Mouse (Mus musculus) MEL-GATA-1-ER (cell line): Measurements from ENCODE around the gene Eif2s1.
"Not testable (repeated sequence)": the region's sequence is repeated elsewhere in the genome, so short reads cannot be mapped to it uniquely, and the experiment has no call there.

Experiments used
- DNase-seq: peaks from one replicate; pipeline ENCODE4 v3.0.0-alpha.2; 2012; ENCODE audit warnings: low read depth; ENCODE audit errors: extremely low read depth

Eif2s1 gene

DNA sequence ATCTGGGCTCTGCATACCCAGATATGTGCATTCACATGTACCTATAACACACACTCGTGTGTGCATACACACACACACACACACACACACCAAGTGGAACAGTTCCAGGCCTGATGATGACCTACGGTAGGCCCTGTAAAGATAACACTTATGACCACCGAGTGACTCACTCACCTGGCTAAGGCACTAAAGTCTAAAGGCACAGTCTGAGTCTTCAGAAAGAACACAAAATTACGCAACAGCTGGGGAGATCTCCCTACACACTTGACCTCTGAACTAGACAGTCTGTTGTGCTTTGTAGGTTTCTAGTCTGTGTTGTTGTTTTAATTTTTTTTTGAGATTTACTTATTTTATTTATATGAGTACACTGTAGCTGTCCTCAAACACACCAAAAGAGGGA, 52.8 kb downstream of the Eif2s1 start:
- DNase-seq = no peak

DNA sequence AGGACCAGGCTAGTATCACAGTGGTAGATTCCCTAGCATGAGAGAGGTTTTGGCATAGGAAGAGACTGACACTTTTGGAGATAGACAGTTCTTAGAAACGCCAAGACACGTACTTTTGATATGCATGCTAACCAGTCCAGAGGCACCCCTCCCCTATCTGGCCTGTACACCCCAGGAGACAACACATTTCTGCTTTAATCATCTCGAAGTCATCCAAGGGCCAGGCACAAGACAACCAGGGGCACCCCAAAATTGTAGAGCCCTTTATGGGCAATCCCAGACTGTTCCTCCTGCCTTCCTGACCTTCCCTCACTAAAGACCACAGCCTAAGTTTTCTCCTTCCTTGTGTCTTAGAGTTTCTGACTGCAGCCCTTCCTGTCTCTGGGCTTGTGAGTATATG, 53.9 kb downstream of the Eif2s1 start:
- no peak for DNase-seq

DNA sequence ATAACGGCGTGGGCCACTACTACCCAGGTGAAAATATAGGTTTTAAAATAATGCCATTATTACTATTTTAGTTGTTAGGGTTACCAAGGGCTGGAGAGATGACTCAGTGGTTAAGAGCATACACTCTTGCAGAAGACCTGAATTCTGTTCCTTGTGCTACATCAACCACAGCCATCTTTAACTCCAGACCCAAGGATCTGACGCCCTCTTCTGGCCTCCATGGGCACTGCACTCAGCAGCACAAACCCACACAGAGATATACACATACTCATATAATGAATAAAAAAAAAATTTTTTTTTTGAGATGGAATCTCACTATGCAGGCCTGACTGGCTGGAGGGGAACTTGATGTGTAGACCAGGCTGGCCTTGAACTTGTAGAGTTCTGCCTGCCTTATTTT, 54.7 kb downstream of the Eif2s1 start:
- no peak for DNase-seq

DNA sequence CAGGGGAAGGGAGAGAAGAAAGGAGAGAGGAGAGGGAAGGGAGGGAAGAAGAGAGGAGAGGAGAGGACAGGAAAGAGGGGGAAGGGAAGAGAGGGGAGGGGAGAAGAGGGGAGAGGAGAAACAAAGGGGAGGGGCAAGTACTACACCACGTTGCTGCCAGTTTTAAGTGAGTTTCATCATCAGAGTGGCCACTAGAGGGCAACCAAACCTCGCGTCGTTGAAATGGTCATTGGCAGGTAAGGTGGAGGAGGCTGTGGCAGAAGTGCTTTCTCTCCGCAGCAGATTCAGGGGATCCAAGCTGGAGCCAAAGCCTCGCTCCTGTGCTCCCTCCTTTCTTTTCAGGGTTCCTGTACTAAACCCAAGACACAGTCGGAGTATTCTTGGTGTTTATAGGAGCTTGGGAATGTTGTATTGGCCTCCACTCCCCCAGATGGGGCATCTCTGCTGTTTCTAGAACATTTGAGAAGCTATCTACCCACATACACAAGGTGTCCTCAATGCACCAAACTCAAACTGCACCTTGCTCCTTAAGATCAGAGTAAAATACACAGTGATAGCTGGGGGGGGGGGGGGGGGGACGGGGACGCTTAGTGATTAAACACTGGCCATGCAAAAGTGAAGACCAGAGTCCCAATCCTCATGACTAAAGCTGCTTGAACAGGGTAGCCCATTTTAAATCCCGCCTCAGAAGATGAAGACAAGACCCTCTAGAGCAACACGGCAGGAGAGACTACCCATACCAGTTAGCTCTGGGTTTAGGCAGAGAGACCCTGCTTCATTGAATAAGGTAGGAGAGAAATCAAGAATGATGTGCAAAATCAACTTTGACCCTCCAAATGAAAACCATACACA, 56.8 kb downstream of the Eif2s1 start:
- peak; percentile 77 for DNase-seq

DNA sequence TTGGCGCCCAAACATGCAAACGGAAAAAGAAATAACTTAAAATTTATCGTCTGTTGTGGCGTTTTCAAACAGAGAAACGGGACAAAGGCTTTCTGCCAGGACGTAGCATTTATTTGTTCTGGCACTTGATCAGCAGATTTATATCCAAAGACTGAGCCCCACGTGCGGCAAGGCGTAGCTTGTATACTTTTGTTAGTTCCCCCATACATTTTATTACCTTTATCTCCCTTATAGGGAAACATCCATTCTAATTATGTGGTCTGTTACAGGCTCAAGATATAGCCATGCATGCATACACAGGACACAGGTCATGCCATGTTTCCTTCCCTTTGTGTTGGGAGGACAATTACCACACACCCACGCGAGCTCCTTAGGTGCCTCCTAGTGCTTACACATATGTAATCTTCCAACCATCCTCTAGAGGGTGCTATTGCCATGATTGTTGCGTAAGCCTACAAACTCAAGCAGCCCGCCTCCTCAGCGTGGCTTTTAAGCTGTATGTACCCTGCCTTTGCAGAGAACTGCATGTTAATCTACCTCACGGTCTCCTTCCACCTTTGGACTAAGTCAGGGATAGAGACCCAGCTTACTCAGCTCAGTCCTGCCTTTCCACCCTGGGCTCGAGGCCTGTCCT, 57.6 kb downstream of the Eif2s1 start:
- DNase-seq = peak; percentile 80

DNA sequence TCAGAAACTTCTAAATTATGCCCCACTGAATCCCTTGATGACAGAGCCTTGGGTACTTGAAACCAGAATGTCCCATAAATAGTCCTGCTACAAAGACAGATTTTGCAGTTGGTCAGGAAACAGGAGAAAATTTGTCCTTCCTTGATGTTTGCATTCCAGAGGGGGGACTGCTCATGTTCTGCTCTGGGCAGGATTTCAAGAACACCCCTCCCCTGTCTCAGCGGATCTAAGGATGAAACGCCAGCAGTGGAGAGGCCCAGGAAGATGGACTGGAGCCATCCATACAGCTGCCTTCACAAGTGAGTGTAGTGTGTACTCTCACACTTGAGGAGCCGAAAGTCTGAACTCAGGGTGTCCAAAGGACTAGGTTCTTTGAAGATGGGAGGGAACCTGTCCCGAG, 59.8 kb downstream of the Eif2s1 start:
- no peak for DNase-seq

DNA sequence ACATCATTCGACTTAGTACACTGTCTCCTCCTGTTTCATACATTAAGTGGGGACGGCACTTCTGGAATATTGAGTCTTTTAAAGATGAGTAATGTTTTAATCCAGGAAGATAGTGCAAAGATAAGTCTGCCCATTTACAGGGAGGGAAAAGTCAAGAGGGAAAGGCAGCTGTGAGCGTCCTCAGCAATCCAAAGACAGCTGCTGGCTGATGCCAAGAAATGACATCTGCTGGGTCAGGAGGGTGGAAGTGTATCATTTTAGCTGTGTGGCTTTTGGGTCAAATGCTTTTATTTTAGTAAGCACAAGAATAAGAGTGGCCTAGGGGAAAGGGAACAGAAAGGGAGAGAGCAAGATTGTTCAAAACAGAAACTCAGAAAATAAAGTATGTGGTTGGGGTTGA, 60.4 kb downstream of the Eif2s1 start:
- DNase-seq = no peak

DNA sequence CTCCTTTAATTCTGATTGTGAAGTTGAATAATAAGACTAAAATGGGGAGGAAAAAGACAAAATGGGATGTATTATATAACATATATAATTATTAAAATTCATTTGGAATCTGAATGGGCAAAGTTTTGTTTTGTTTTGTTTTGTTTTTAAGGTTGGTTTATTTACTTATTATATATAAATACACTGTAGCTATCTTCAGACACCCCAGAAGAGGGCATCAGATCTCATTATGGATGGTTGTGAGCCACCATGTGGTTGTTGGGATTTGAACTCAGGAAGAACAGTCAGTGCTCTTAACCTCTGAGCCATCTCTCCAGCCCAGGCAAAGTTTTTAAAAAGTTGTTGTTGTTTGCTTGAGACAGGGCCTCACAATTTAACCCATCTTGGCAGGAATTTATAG, 61.4 kb downstream of the Eif2s1 start:
- DNase-seq = not testable (repeated sequence)

DNA sequence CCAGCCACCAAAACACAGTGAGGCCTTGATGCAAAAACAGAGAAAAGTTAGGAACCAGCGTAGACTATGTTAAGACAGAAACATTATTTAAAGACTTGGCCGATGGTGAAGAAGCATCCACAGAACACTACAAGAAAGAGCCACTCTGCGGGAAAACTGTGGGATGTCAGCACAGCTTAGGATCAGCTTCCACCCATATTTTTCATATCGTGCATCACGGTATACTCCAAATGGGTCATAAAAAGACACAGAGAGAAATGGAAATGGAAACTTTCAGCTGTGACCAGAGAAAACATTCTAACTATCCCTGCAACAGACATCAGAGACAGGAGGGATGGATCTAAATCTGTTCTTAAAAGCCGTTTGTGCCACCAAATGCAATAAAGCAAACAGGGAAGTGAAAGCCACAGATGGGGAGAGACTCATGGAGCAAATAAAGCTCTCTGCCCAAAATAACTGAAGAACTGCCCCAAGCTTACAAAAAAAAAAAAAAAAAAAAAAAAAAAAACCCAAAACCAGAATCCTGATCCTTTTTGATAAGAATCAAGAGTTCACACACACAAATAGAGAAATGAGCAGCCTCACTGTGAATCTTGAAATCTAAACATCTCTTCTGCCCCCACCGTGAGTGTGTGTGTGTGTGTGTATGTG, 62.0 kb downstream of the Eif2s1 start:
- DNase-seq = no peak

DNA sequence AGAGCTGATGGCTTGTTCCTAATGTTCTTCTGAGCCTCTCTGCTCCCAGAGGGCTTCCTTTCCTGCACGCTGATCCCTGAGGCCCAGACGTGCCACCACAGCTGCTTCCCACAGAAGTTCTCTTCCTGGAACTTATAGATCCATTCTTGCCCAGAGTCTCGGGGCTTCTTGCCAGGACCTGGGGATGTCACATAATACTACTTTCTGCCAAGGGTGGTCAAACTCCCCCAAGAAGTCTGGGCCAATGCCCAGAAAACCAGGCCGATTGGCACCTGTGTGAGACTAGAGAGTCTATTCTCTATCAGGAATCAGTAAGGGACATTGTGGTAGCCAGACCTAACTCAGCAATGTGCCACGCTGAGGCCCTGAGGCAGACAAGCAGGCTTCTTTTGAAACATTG, 65.7 kb downstream of the Eif2s1 start:
- no peak for DNase-seq

DNA sequence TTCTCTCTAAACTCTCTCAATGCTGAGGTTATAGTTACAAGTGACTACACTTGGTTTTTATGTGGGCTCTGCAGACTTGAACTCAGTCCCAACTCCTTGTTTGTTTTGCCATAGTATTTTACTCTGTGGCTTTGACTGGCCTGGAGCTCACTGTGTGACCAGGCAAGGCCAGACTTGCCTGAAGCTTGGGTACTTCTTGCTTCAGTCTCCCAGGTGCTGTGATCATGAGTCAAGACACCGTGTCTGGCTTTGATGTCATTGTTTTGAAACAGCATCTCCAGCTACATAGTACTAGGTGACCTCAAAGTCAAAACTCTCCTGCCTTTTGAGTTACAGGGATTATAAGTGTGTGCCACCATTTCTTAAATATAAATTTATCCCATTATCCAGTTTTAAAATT, 68.3 kb downstream of the Eif2s1 start:
- no peak for DNase-seq

DNA sequence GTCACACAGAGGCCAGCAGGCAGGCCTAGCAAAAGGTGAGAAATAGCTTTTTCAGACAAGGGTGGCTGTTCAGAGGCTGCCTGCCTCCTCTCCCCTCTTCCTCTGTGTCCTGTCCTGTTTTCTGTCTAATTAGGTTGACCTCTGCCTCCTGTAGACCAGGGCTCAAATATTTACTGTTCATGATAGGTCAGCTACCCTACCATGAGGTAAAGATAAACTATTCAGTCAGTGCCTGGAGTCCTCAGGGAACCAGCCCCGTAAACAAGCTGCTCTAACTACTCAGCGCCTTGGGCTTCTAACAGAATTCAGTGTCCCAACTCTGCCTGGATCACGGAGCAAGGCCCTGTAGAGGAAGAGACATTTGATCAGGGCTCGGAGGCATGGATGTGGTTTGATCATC, 74.9 kb downstream of the Eif2s1 start:
- DNase-seq = no peak
